Mouse (Mus musculus) megakaryocyte progenitor cell, adult 5-6 weeks (primary cell): ENCODE measurements at regions not wholly inside any gene's neighbourhood (a gene's known extent, or its start where the extent isn't known, plus 50 kb on each side); places are given as distances from the start of the nearest gene placed in this dataset.

Experiments
- ATAC-seq: replicated peaks from 2 replicates; pipeline ENCODE4 v1.8.0; 2016; ENCODE audit warnings: mild to moderate bottlenecking, moderate TSS enrichment, inconsistent platforms; ENCODE audit not compliant: poor library complexity

- peak; percentile 61 for ATAC-seq
Measured at GRCm38 (mm10) chr3:140876201-140876895, 335.8 kb downstream of the Pdha2 start.

GRCm38 (mm10) chr3:140875500-140876200 is 336.5 kb downstream of the Pdha2 start:
- peak; percentile 61 for ATAC-seq

DNA sequence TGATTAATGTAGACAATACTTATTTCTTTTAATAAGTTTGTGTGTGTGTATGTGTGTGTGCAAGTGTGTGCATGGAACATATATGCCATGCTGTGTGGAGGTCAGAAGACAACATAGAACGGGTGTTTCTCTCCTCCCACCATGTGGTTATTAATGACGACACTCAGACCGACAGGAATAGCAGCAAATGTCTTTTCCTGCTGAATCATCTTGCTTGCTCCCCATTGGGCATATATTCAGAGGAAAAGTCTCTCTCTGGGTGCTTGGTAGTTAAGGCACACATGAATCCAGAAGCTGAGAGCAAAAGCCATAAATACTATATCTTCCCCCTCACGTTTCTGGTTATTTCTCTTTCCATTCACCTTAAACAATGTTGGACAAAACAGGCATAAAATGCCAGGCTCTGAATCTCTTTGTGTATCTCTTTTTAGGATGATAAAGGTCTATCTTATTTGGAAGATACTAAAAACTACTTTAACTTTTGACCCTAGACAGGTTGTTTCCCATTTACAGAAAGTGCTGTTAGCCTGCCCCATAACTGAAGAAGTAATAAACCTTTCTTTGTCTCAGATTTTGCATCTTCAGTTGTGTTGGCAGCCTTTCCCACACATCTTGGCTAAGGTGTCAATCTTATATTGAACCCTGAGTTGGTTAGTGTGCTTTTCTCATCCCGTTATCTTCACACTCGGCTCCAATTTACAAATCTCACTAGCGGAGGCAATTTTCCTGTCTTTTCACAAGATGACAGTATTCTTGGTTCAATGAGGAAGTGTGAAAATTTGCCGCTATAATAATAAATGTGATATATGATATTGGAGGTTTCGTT is 337.9 kb downstream of the Pdha2 start:
- ATAC-seq, result no peak

DNA sequence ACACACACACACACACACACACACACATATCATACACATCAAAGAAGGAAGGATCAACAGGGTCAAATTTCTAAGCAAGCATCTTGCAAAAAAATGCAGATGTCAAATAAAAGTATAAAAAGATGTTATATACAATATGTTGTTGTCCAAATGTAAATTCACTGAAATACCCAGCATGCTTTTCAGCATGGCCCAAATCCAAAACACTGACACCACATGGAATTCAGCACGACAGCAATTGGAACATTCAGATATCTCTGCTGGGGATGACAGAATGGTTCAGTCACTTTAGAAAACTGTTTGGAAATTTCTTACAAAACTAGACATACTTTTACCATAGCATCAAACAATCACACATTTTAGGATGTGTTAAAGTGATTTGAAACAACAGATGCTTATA is 339.6 kb downstream of the Pdha2 start:
- ATAC-seq, result no peak

- no peak for ATAC-seq
Measured at GRCm38 (mm10) chr3:140871261-140871660, 340.9 kb downstream of the Pdha2 start.

GRCm38 (mm10) chr3:140840197-140840596 is 372.0 kb downstream of the Pdha2 start:
- peak; percentile 38 for ATAC-seq

GRCm38 (mm10) chr3:140837976-140838581 is 374.1 kb downstream of the Pdha2 start:
- ATAC-seq, result peak; percentile 27; the same call in 1 of the 2 replicates

DNA sequence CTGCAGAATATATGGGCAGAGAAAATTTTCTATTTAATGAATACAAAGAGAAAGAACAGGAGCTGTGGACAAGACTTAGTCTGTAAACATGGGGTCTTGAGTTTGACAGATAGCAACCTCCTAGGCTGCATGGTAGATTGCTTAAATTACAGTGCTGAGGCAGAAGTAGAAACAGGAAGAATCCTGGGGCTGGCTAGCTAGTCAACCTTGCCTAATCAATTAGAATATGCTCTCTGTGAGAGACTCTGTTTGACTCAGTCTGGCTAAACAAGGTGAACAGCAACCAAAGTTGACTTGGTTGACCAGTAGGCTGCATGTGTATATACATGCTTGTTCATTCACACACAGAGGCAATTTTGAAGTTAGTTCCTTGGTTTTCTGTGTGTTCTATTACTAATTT is 390.9 kb downstream of the Pdha2 start:
- ATAC-seq, result no peak

- ATAC-seq, result no peak
Measured at GRCm38 (mm10) chr3:140805586-140805985, 406.6 kb downstream of the Pdha2 start.

GRCm38 (mm10) chr3:140792943-140793342 is 419.2 kb downstream of the Pdha2 start:
- ATAC-seq, result no peak

- ATAC-seq, result no peak
Measured at GRCm38 (mm10) chr3:140785700-140786099, 426.5 kb downstream of the Pdha2 start.

- no peak for ATAC-seq
Measured at GRCm38 (mm10) chr3:140760051-140760450, 452.1 kb downstream of the Pdha2 start.

DNA sequence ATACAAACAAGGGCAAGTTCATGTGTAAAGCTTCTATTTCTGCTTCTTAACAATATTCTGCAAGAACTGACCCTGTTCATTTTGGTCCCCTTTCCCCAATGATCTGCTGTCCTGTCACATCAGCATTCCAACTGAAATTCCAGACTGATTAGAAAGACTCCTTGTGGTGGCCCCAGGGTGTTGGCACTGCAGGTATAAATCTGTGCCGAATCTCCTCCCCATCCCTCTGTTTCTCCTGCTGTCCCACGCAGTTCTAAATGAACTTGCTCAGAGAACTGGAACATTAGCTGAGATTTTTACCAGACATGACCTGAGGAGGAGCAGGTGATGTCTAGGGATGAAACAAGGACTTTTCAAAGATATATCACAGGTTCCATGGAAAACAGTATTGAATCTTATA is 467.7 kb downstream of the Pdha2 start:
- ATAC-seq, result no peak

DNA sequence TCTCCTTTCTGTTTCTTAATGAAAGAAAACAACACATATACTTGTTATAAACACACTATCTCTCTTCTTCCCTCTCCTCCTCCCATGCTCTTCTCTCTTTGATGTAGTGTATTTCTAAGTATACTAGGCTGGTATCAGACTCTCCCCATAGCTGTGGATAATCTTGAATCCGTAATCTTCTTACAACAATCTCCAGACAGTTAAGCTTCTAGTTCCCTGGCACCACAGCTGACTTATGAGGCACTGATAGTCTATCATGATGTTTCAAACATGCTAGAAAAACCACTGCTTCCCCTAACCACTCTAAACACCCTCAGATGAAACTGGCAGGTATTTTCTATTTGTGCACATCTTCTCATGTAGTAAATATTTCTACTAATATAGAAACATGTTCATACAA is 471.7 kb downstream of the Pdha2 start:
- ATAC-seq, result no peak

GRCm38 (mm10) chr3:140738654-140739369 is 473.3 kb downstream of the Pdha2 start:
- peak; percentile 91 for ATAC-seq

DNA sequence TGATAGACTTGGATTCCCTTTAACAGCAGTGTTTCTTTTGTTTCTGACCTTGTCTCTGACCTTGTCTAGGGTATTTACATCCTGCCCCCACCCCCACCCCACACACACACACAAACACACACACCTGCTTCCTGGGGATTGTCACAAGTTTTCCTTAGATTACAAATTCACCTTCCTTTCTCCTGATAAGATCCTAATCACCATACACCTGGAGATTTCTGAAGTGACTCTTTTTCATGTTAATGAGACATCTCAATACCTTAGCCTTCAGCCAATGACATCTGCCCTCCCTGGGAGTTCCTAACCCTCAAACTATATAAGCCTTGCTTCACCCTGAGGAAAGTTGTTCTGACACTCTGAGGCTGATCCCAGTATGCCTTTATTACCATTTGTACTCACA is 495.3 kb downstream of the Pdha2 start:
- no peak for ATAC-seq

GRCm38 (mm10) chr3:140707591-140708131 is 504.5 kb downstream of the Pdha2 start:
- peak; percentile 56 for ATAC-seq

- ATAC-seq, result no peak
Measured at GRCm38 (mm10) chr3:140706725-140707124, 505.4 kb downstream of the Pdha2 start.

DNA sequence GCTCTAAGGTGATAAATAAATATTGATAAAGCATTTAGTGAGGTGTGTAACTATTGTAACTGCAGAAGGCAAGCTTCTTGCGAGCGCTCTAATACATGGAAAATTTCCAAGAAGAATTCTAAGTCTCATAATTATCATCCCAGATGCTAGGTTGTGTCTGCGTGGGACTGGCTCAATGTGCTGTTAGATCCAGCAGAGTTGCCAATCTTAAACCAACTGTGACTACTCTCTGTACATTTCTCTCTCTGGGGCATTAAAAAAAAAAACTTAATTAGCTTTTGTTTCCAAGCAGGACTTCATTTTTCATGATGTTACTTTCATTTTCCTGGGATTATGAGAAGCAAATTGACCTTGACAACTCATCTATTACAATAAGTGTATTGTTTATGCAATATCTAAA is 506.6 kb downstream of the Pdha2 start:
- ATAC-seq, result no peak

- ATAC-seq, result peak; percentile 71
Measured at GRCm38 (mm10) chr3:140702929-140703328, 509.2 kb downstream of the Pdha2 start.
